Mouse (Mus musculus) adrenal gland, postnatal 4 days (tissue): Measurements from ENCODE around the gene Cotl1. TPM values are rescaled to one million over a fixed set of nuclear protein-coding genes. Genes with fewer than 3 reads are reported as not detected.
A peak's percentile ranks its signal among the peaks of the same experiment; 100 is the strongest.
"Not testable (repeated sequence)": the region's sequence is repeated elsewhere in the genome, so short reads cannot be mapped to it uniquely, and the experiment has no call there.

Experiments used
- DNase-seq, 2 experiments: peaks; one replicate each; pipeline ENCODE4 v3.0.0; 2021 to 2022; ENCODE audit warnings: low spot score in 2 of 2, mixed read lengths in 2 of 2
- long read RNA-seq, 2 experiments: library from polyadenylated mRNA; stranded (forward); transcript quantifications; one replicate each; pipeline ENCODE4 v2.0.0; 2021
- total RNA-seq, 2 experiments: library from RNA; stranded (reverse); gene quantifications; 2 replicates each; pipeline ENCODE4 v1.2.3; 2021

The Cotl1 gene
- 100 to 1,000 TPM in 1 of 2 experiments, 10 to 100 TPM in 1; 95.9 to 114 TPM for total RNA-seq
- long read RNA-seq, experiment 1, transcript Cotl1-201 (4 exons, 1,596 nt): major isoform, 52 of 58 reads
- long read RNA-seq, experiment 1, partial matches to known transcripts: 5 of 58 reads
- long read RNA-seq, experiment 1, other reads (novel, unspliced or antisense): 1 of 58 reads
- long read RNA-seq, experiment 2, transcript Cotl1-201 (4 exons, 1,596 nt): major isoform, 106 of 115 reads
- long read RNA-seq, experiment 2, partial matches to known transcripts: 3 of 115 reads
- long read RNA-seq, experiment 2, other reads (novel, unspliced or antisense): 6 of 115 reads

- peak; percentile 91 to 93 for DNase-seq
These were observed at the start of gene Cotl1 for GRCm38 (mm10) chr8:119840275-119840808. Gene Cotl1, minus strand, starts transcription at chr8:119840544.

- DNase-seq: no peak
These were observed 47.7 kb upstream of the Cotl1 start for GRCm38 (mm10) chr8:119888012-119888411.

GRCm38 (mm10) chr8:119887130-119887529 lies 46.8 kb upstream of the Cotl1 start:
- DNase-seq: peak in 1 of 2 experiments; percentile 20

GRCm38 (mm10) chr8:119885612-119886011 lies 45.3 kb upstream of the Cotl1 start:
- DNase-seq: peak in 1 of 2 experiments; percentile 57

- DNase-seq: no peak
These were observed 42.9 kb upstream of the Cotl1 start for GRCm38 (mm10) chr8:119883281-119883680.

GRCm38 (mm10) chr8:119881917-119882316 lies 41.6 kb upstream of the Cotl1 start:
- DNase-seq: no peak

GRCm38 (mm10) chr8:119881301-119881700 lies 41.0 kb upstream of the Cotl1 start:
- no peak for DNase-seq

- no peak for DNase-seq
These were observed 32.8 kb upstream of the Cotl1 start for GRCm38 (mm10) chr8:119873181-119873580.

- DNase-seq: no peak
These were observed 29.3 kb upstream of the Cotl1 start for GRCm38 (mm10) chr8:119869616-119870015.

GRCm38 (mm10) chr8:119862749-119863148 lies 22.4 kb upstream of the Cotl1 start:
- DNase-seq: no peak

- no peak for DNase-seq
These were observed 22.0 kb upstream of the Cotl1 start for GRCm38 (mm10) chr8:119862390-119862734.

- peak; percentile 94 to 98 for DNase-seq
These were observed 21.5 kb upstream of the Cotl1 start, which contains the start of gene Klhl36 for GRCm38 (mm10) chr8:119861706-119862389. Gene Klhl36, plus strand, starts transcription at chr8:119862266.

- no peak for DNase-seq
These were observed 17.4 kb upstream of the Cotl1 start for GRCm38 (mm10) chr8:119857767-119858166.

- no peak for DNase-seq
These were observed 15.3 kb upstream of the Cotl1 start for GRCm38 (mm10) chr8:119855656-119856055.

GRCm38 (mm10) chr8:119854035-119854434 lies 13.7 kb upstream of the Cotl1 start:
- DNase-seq: no peak

- no peak for DNase-seq
These were observed 13.2 kb upstream of the Cotl1 start for GRCm38 (mm10) chr8:119853521-119853920.

GRCm38 (mm10) chr8:119847232-119847922 lies 7.0 kb upstream of the Cotl1 start:
- DNase-seq: no peak

GRCm38 (mm10) chr8:119845741-119846140 lies 5.4 kb upstream of the Cotl1 start:
- DNase-seq: not testable (repeated sequence)

- DNase-seq: no peak
These were observed 4.2 kb upstream of the Cotl1 start for GRCm38 (mm10) chr8:119844577-119844976.

GRCm38 (mm10) chr8:119843444-119843843 lies 3.1 kb upstream of the Cotl1 start:
- peak in 1 of 2 experiments; percentile 67 for DNase-seq

GRCm38 (mm10) chr8:119840905-119841411 lies 614 bp upstream of the Cotl1 start:
- DNase-seq: no peak
